Mouse (Mus musculus): ENCODE measurements around the gene Itch. TPM values are rescaled to one million over a fixed set of nuclear protein-coding genes. Genes with fewer than 3 reads are reported as not detected.
"Not testable (repeated sequence)": the region's sequence is repeated elsewhere in the genome, so short reads cannot be mapped to it uniquely, and the experiment has no call there.

Itch gene
- total RNA-seq, 2 experiments from 2014 or later: 36.0 to 39.2 TPM

DNA sequence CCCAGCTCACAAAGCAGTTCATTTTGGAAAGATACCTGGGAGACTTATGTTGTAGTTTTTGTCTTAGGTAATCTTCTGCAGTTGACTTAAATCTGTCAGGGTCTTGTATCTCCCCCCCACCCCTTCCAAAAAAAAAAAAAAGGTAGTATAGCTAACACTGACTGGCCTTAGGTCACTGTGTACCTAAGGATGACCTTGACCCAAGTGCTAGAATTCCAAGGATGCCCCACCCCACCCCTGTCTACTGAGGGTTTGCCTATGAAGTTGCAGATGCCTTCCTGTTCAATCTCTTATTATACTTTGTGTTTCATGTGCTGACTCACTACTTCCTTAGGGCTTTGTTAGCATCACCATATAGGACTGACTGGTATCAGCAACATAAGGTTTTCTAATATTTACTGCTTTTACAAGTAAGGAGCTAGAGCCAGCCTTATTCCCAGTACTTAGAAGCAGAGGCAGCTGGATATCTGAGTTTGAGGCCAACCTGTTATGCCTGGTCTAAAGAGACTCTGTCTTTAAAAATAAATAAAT is 8.8 kb downstream of the Itch start:
- no peak for DNase-seq (ENCODE audit: low spot score in 2 of 2)

DNA sequence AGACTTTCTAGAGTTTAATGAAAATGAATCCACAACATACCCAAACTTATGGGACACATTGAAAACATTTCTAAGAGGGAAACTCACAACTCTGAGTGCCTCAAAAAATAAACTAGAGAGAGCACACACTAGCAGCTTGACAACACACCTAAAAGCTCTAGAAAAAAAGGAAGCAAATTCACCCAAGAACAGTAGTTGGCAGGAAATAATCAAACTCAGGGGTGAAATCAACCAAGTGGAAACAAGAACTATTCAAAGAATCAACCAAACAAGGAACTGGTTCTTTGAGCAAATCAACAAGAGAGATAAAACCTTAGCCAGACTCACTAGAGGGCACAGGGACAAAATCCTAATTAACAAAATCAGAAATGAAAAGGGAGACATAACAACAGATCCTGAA is 16.0 kb downstream of the Itch start:
- DNase-seq (ENCODE audit: low spot score in 2 of 2): not testable (repeated sequence)

DNA sequence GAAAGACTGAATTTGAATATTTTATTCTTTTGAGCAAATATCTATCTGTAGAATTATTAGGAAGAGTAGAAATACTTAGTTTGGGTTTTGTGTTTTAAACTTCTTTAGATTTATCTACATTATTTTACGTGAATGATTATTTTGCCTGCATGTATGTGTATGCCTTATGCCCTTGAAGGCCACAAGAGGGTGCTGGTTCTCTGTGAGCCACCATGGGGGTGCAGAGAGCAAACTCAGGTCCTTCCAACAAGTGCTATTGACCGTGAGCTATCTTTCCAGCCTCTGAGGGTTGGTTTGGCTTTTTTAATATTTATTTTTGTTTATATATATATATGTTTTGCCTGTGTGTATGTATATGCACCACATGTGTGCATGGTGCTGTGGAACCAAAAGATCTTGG is 74.1 kb downstream of the Itch start:
- DNase-seq (ENCODE audit: low spot score in 2 of 2): no peak

DNA sequence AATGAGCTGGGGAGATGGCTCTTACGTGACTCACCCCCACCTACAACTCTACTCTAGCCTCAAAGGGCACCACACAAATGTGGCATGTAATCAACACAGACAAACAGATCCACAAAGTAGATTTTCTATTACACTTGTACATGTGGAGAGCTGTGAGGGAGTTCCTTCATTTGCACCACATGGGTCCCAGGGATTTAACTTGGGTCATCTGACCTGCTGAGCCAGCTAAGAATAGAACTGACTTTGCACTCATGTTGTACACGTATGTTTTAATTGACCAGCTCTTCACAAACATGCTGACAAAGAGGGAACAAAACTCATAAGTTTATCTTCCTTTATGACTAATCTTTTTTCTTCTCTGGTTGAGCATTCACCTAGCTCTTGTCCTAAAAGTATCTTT is 89.8 kb downstream of the Itch start:
- no peak for DNase-seq (ENCODE audit: low spot score in 2 of 2)

DNA sequence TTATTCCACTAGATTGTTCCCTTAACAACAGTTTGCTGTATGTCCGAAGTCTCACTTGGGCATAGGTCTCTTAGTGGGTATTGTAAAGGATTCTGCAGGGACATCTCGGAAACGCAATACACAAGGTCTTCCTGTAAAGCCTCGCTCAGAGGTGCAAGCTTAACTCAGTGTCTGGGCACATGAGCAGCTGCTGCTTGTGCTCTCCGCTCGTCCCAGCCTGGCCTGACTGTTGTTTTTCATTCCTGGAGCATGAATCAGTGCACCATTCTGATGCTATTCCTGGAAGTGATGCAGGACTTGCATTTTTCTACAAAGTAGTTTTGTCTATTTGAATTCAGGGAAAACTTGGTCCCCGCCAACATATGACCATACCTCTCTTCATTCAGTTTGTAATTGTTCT is 91.4 kb downstream of the Itch start:
- DNase-seq (ENCODE audit: low spot score in 2 of 2): no peak

DNA sequence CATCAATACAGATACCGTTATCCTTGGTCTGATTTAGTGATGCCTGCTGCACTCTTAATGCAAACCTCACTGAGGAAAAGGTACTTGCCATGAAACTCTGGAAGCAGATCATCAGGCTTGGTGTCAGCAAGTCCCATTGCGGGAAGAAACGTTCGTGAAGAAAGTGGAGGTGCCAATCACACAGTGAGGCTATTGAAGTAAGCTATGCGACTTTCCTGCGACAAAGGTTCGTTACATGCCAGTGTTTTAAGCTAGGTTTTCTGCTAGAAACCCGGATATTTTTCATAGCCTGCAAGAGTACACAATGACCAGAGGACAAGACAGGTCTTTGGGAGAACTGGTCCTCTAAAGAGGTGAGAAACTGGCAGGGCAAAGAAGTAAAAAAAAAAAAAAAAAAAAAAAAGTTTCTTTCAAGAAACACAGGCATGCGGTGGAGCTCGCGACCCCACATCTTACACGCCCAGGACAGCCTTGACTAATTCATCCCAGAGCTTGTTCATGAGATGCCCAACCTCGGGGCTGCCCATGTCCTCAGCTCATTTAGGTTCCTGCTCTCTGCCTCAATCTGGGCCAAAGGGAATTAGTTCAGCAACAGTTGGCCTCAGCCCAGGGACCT is 102.5 kb downstream of the Itch start:
- DNase-seq (ENCODE audit: low spot score in 2 of 2): no peak

DNA sequence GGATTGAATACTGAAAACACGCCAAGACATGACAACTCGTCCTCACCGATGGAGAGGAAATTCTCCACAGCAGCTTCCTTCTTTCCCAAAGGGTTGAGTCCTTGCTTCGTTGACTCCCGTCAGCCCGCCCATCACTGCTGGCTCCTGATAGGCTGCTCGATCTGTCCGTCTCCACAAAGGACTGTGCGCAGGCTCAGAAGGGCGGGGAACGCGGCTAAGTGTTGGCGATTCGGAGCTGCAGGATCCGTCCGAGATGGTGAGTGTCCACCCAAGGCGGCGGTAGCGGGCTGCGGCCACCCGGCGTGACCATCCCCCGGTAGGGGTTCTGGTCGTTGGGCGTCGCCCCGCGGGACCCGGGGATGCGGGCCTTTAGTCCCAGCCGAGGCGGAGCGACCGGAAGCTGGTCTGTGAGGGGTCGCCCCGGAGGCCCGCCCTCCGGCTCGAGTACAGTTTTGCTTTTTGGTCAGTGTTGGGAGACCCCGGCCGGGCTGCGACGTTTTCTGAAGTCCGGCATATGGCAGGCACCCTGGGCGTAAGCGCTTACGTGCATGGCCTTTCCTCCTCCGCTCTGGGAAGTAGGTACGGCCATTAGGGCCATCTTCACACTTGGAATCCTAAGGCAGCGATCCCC is 103.2 kb downstream of the Itch start, which contains the start of gene Dynlrb1:
Gene Dynlrb1, plus strand, starts transcription at position 172 of the 631 bp plus-strand sequence.
- peak; percentile 97 to 99 for DNase-seq (ENCODE audit: low spot score in 2 of 2)

DNA sequence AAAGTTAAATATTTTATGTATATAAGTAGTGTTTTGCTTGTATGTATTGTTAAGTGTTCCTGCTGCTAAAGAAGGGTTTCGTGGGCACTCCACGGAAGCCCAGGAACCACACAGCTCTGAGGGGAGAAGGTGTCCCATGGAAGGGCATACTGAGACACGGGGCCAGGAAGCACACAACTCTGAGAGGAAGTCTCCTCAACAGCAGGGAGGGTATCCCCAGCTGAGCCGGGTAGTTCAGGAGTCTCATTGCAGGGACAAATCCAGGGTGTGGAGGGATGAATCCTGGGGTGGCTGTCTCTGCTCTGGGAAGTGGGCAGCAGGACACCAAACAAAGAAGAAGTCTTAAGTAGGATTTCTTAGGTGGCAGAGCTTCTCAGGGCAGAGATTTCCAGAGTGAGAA is 104.0 kb downstream of the Itch start:
- no peak for DNase-seq (ENCODE audit: low spot score in 2 of 2)

DNA sequence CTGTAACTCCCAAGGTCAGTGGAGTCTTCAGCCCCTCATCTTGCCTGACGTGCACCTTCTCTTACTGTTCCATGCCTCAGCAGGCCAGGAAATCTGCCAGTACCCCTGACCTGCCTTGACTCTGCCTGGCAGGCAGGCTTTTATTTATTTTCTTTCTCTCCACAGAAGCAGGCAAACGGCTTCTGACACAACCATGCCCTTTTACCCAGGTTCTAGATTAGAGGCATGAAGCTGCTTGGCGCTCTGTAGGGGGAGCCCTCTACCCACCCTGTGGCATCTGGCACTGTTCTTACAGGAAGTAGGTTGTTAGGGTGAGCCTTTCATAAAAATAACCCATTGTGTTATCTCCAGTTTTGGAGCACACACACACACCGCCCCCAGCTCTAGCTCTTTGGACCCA is 107.6 kb downstream of the Itch start:
- no peak for DNase-seq (ENCODE audit: low spot score in 2 of 2)

DNA sequence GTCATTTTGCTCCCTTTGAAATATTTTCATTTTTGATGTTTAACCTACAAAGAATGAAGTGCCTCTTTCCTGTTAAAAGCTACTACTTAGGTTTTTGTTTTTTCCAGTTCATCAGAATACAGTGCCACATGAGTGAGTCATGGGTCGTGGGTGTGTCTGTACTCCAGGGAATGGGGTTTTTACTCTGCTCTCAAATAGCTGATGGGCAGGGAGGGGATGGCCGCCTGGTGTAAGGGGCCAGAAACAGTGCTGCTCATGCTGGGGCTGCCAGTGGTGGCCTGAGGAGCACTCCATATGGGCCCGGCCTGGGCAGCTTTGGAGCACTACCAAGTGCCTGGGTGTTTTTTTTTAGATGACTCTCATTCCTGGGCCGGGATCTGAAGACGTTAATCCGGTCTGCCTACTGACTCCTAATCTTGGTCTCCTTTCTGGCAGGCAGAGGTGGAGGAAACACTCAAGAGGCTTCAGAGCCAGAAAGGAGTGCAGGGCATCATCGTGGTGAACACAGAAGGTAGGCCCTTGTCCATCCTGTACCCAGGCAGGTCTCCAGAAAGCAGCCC is 109.1 kb downstream of the Itch start:
- DNase-seq (ENCODE audit: low spot score in 2 of 2): no peak

DNA sequence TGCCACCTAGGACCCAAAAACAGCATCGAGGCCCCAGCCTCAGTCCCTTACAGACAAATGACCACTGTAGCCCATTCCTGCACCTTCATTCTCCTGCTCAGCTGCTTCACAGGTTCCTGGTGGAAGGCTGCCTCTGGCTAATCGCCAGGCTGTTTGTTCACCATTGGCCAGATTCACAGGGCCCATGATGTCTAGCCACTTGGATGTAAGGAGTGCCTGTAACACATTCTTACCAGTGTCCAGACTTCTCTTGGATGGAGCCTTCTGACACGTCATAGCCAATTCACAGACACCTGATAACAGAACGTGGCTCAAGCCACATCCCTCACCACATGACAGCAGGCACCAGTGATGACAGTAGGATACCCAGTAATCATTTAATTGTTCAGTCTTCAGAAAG is 112.9 kb downstream of the Itch start:
- DNase-seq (ENCODE audit: low spot score in 2 of 2): no peak

DNA sequence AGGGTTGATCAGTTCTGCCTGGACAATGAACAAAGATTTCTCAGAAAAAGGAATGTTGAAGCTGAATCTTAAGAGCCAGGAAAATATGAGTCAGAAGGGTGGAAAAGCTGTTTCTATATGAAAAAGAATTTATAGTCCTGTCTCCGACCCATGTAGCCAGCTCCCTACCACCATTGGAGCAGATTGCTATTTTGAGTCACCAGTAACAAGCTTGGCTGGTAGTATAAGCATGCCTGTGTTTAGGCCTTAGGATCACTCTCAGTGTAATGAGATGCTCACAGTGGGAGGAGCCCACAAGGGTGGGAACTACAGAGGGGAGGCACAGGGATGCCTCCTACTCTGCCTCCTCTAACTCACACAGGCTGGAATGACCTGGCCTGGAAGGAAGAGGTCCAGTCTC is 114.9 kb downstream of the Itch start:
- no peak for DNase-seq (ENCODE audit: low spot score in 2 of 2)

DNA sequence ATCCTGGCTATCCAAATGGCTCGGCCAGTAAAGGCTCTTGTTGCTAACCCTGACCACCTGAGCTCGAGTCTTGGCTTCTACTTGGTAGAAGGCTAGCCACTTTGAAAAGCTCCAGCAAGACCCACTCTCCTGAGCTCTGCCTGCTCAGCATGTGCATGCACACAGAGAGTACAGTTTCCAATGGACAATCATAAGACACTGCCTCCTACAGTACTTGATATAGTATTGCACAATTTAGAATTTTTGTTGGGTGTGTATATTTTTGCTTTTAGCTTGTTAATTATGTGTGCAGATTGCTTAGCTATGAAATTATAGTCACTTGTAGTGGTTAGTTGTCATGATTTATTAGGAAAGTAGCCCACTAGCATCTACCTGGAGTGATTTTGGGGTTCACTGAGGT is 115.4 kb downstream of the Itch start:
- no peak for DNase-seq (ENCODE audit: low spot score in 2 of 2)

DNA sequence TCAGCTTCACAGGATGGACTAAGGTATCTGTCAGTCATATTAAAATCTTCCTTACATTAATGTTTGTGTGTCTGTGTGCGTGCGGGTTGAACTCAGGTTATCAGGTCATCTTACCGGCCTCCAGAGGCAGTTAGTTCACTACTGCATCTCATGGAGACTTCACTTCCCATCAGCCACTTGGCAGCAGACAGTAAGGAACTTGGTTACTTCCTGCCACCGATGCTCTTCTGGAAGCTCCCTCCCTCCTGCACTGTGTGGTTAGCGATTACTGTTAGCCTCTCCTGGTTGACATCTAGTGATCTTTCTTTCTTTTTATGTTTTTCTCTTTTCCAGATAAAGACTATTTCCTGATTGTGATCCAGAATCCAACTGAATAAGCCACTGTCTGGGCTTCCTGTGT is 116.3 kb downstream of the Itch start:
- no peak for DNase-seq (ENCODE audit: low spot score in 2 of 2)

DNA sequence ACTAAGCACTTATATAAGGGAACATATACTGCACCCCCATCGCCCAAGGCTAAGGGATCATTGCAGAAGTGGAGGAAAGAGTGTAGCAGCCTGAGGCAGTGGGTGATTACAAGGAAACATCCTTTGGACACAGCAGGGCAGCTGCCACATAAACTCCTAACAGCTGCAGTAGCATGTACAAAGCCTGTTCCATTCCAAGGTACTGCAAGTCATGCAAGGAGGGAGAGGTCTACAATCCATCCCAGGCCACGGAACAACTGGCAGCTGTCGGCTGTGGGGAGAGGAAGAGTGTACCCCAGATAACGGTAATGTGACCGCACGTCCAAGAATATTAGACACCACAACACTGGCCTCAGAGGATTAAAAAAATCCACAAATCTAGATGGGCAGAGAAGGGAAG is 132.2 kb downstream of the Itch start:
- no peak for DNase-seq (ENCODE audit: low spot score in 2 of 2)

DNA sequence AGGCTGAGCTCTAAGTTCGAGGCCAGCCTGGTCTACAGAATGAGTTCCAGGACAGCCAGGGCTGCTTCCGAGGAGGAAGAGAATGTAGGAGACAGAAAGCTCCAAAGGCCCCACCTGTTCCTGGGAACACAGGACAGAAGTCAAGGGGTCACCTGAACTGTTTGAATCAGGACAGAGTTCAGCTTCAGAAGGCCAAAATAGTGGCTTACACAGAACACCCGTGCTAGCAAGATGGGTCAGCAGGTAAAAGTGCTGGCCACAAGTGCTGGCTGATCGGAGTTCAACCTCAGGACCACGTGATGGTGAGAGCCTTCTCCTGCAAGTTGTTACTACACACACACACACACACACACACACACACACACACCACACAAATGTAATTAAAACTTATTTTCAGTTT is 133.6 kb downstream of the Itch start:
- DNase-seq (ENCODE audit: low spot score in 2 of 2): no peak

DNA sequence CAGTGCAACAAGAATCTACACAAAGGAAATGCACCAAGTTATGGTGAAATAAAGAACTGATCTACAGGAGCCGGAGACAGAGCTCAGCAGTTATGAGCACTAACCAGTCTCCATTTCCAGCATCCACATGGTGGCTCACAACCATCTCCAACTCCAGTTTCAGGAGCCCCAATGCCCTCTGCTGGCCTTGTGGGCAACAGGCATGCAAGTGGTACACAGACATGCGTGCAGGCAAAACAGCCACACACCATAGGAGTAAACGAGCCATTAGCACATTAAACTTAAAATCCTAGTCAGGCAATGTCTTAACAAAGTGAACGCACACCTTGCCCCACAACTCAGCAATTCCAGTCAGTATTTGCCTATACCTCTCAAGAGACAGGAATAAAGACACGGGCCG is 138.6 kb downstream of the Itch start:
- no peak for DNase-seq (ENCODE audit: low spot score in 2 of 2)

DNA sequence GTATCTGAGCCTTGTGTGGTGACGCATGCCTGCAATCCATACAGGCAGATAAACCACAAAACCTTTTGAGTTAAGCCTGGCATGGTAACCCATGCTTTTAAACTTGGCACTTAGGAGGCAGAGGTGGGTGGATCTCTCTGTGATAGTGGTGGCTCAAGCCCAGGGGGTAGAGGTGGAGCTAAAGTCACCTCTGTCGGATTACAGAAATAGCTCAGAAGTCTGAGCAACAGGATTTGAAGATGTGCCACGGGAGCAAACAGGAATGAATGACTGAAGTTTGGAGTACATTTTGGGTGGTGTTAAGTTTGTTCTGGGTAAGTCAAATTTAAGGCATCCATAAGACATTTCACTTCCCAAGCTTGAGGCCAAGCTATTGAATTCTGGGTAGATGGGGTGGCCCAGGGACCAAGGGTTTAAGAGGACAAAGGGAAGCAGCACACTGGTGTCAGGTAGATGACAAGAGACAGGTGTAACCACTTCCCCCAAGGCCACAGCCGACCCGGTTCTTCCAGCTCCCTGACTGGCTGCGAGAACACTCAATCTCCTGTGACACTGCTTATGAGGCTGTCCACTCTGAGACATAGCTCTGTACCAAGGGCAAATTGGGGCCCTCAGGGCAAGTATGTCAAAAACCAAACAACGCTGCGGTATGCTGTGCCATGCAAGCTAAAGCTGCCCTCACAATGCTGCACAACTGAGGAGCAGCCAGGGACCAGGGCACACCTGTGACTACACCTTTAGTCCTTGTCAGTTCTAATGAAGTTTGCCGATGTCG is 139.3 kb downstream of the Itch start:
- DNase-seq (ENCODE audit: low spot score in 2 of 2): no peak

DNA sequence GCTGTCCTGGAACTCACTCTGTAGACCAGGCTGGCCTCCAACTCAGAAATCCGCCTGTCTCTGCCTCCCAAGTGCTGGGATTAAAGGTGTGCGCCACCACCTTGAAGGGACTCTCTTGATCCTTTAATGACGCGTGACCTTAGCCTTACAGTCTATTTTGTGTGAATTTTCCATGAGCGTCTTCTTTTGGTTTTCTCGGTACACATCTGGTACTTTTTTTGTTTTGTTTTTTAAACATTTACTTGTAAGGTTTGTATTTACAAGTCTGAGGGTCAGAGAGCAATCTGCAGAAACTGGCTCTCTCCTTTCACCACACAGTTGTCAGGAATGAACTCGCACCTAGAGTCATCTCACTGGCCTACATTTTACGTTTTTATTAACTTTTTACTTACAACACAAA is 140.3 kb downstream of the Itch start:
- no peak for DNase-seq (ENCODE audit: low spot score in 2 of 2)

DNA sequence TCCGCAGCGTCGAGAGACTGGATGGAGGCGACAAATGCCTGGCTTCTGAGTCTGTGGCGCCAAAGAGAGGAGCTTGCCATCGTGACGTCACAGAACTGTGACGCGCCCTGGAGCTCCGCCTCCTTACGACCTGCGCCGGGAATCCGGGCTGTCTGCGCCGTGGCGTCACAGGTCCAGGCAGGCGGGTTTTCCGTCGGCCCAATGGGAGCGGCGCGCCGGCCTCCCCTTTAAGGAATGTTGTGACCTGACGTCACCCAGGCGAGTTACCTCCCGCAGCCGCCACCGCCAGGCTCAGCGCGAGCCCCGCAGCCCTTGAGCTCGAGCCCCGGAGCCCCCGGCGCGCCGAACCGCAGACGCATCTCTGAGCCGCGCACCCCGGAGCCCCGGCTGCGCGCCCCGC is 142.9 kb downstream of the Itch start, which contains the start of gene Map1lc3a:
Gene Map1lc3a, plus strand, starts transcription at position 103 of the 400 bp plus-strand sequence.
- DNase-seq (ENCODE audit: low spot score in 2 of 2): peak; percentile 92 to 95
